Mouse (Mus musculus) left cerebral cortex, postnatal 25 days (tissue): ENCODE results near the gene Gipr. TPM values are rescaled to one million over a fixed set of nuclear protein-coding genes. Genes with fewer than 3 reads are reported as not detected.
A peak's percentile ranks its signal among the peaks of the same experiment; 100 is the strongest.

Experiments used
- DNase-seq, 2 experiments: peaks; one replicate each; pipeline ENCODE4 v3.0.0; 2022; ENCODE audit warnings: low spot score in 2 of 2, mixed read lengths in 1 of 2
- intact Hi-C: fragments of 180-260 bp; cut with DNase I; formaldehyde crosslinking; loops from one replicate; pipeline ENCODE4 v1.15.1; 2025
- total RNA-seq, 2 experiments: library from RNA; stranded (reverse); gene quantifications; 2 replicates each; pipeline ENCODE4 v1.2.3; 2021

Gipr gene
- 1 to 10 TPM; 1.1 to 1.5 TPM for total RNA-seq

GRCm38 (mm10) chr7:19165656-19166423 is at the start of gene Gipr:
TSS of gene Gipr (minus strand) at chr7:19166127.
- DNase-seq: no peak

GRCm38 (mm10) chr7:19214940-19215339 is 49.0 kb upstream of the Gipr start:
- intact Hi-C loops: no loop called here
- no peak for DNase-seq

More at GRCm38 (mm10) chr7:19165656-19166423, at the start of gene Gipr:
- intact Hi-C loops: no loop called here

GRCm38 (mm10) chr7:19214369-19214768 is 48.4 kb upstream of the Gipr start:
- intact Hi-C loops: no loop called here
- DNase-seq: no peak

- intact Hi-C loops: no loop called here
- DNase-seq: no peak
Measured at GRCm38 (mm10) chr7:19213385-19213784, 47.5 kb upstream of the Gipr start.

DNA sequence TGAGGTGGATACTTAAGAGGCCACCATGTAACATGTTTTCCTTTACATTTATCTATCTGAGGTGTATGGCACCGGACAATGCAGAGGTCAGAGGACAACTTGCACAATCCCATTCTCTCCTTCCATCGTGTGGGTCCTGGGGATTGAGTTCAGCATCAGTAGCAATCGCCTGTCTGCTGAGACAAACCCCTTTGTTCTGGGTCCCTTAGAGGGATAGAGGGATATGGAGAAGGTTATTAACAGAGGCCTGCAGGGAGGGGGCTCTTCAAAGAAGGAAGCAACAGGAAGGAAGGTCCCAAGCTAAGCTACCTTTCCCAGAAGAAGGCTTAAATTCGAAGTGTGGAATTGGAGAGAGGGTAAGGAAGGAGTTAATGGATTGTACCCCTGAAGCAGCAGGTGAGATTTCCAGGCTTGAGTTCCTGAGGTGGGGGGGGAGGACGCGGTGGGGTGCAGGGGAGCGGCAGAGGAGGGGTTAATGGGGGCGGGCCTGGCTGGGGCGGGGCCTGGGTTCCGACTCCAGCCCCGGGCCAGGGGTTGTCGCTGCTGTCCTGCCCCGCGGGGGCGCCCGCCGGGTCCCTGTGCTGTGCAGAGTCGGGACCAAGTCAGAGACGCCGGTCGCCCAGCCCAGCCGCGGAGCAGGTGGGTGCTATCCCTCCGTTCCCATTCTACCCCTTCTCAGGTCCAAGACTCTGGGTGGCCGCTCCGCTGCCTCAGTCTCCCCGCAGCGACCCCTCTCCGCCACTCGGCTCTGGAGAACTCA is 46.2 kb upstream of the Gipr start, which contains the start of gene Gpr4:
TSS of gene Gpr4 (plus strand) at position 543 of the 760 bp plus-strand sequence.
- DNase-seq: no peak
- intact Hi-C loops: no loop called here

- DNase-seq: no peak
- intact Hi-C loops: no loop called here
Measured at GRCm38 (mm10) chr7:19211041-19211675, 45.2 kb upstream of the Gipr start.

DNA sequence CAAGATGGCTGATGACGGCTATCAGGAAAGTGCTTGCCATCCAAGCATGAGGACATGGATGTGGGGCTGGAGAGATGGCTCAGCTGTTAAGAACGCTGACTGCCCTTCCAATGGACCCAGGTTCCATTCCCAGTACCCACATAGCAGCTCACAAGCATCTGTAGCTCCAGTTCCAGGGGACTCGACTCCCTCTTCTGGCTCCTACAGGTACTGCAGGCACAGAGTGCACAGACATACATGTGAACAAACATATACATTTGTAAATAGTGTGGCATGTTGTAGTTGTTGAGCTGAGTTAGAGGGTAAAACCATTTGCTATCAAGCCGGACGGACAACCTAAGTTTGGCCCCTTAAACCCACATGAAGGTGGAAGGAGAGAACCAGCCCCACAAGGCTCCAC is 44.1 kb upstream of the Gipr start:
- intact Hi-C loops: no loop called here
- no peak for DNase-seq

DNA sequence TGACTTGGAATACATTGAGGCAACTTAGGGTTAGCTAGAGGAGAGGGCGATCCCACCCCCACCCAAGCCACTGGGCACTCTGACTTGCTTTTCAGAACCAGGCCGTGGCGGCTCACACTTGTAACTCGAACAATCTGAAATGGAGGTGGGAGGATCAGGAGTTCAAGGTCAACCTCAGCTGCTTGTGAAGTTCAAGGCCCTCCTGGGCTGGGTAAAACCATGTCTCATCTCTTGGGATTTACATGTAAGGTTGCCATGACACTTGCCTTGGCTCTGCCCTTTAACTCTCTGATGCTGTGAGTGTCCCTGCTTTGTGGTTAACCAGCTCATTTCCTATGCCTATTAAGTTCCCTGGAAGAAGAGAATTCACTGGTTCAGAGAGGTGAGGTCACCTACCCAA is 43.6 kb upstream of the Gipr start:
- DNase-seq: no peak
- intact Hi-C loops: loop anchor here (2.0 kb wide), 1 partner anchor 31 kb away; no protein-coding TSS in a partner anchor

DNA sequence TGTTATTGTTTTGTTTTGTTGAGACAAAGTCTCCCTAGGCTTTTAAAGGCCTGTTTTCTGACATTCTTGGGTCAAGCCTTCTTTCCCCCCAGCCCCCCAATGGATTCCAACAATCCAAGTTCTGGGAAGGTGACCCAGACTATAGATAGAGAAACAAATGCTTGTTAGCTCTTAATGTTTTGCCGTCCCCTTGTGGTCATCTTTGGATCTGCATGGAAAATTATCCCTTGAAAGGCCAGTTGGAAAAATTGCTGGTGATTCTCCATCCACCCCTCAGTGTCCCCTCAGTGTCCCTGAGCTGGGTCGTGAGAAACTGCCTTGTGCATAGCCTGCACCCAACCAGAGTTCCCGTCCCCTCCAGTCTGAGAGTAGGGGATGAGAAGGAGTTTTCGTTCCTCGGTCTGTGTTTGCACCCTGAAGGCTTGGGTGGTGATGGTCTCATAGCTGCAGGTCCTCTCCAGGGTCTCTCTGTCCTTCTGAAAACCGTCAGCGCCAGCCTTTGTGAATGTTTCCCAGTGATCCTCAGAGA is 43.1 kb upstream of the Gipr start:
- intact Hi-C loops: loop anchor here (2.0 kb wide), 1 partner anchor 30 kb away; no protein-coding TSS in a partner anchor
- DNase-seq: peak; percentile 42 to 63

DNA sequence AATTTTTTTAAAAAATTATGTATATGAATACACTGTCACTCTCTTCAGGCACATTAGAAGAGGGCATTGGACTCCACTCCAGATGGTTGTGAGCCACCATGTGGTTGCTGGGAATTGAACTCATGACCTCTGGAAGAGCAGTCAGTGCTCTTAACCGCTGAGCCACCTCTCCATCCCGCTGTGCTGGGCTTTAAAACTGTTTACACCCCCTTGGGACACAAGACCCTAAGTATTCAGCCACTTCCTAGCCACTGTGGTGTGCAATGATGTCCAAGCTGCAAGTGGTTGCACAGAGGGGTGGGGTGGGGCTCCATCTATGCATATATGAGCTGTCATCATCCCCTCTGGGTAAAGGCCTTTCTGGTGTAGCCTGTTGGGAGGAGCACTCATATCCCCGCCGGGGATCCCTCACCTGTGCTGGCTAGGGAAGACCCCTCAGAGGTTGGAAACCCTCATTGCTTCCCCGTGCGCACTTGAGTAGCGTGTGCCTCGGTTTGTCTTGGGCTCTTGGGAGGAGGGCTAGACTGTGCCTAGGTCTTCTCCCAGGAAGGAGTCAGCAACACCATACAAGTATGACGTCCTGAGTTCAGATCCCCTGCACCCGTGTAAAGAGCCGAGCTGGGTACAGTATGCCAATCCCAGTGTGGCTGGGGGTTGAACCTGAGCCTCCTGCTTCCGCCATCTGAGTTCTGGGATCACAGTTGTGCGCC is 42.4 kb upstream of the Gipr start:
- no peak for DNase-seq
- intact Hi-C loops: loop anchor here (2.0 kb wide), 1 partner anchor 30 kb away; no protein-coding TSS in a partner anchor

- intact Hi-C loops: no loop called here
- no peak for DNase-seq
Measured at GRCm38 (mm10) chr7:19202065-19202850, 36.3 kb upstream of the Gipr start.

- intact Hi-C loops: no loop called here
- DNase-seq: no peak
Measured at GRCm38 (mm10) chr7:19201660-19202059, 35.7 kb upstream of the Gipr start.

- DNase-seq: no peak
- intact Hi-C loops: no loop called here
Measured at GRCm38 (mm10) chr7:19197985-19198384, 32.1 kb upstream of the Gipr start.

DNA sequence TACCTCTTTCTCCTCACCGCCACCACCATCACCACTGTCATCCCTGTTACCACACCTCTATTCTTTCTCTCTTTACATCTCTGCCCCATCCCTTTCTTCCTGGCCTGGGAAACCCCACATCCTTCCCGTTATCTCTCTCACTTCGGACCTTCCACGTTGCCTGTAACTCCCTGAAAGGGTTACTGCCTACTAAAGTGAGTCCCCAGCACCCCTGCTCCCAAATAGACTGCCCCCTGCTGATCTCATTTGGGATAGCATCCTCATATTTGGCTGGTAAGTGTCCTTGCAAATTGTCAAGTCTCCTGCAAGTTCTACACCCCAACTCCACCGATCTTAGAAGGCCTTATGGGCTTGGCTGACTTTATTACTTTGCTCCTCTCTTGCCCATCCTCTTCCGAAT is 30.7 kb upstream of the Gipr start:
- intact Hi-C loops: no loop called here

DNA sequence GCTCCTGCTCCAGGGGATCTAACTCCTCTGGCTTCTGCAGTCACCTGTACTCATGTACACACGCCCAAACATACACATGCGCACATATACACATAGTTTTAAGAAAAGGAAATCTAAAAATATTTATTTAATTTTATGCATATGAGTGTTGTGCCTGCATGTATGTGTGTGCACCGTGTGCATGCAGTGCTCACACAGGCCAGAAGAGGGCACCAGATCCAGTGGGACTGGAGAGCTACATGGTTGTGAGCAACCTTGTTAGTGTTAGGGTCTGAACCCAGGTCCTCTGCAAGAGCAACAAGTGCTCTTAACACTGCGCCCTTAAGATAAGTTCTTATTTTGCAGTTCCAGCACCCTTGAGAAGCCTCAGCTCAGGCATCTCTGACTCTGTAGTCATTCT is 28.7 kb upstream of the Gipr start:
- intact Hi-C loops: no loop called here

More for the DNA sequence above, 30.7 kb upstream of the Gipr start:
- peak in 1 of 2 experiments; percentile 57 for DNase-seq

DNA sequence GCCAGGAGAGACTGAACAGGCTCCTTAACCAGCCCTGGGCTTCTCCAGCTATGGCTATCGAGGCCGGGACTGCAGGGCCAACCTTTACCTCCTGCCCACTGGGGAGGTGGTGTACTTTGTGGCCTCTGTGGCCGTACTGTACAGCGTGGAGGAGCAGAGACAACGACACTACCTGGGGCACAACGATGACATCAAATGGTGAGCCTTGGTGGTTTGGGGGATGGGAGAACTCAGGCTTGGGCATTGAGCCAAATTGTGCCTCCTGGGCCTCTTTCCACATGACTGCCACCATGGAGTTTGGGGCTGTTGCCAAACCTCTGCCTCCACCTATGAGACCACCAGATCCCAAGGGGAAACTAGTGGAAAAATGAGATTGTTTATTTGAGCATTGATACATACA is 18.8 kb upstream of the Gipr start:
- no peak for DNase-seq
- intact Hi-C loops: no loop called here

More for the DNA sequence above, 28.7 kb upstream of the Gipr start:
- no peak for DNase-seq

DNA sequence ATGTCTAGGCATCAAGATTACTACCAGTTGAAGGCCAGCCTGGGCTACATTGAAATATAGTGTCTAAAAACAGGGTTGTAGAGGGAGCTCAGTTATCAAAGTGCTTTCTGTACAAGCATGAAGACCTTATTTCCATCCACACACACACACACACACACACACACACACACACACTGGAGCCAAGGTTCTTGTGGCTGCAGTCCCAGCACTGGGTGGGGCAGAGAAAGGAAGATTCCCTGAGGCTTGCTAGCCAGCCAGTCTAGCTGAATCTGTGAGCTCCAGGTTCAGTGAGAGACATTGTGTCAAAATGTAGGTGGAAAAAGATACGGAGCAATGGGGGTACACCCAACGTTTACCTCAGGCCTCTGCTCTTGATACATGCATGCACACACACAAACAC is 18.3 kb upstream of the Gipr start:
- no peak for DNase-seq
- intact Hi-C loops: no loop called here

DNA sequence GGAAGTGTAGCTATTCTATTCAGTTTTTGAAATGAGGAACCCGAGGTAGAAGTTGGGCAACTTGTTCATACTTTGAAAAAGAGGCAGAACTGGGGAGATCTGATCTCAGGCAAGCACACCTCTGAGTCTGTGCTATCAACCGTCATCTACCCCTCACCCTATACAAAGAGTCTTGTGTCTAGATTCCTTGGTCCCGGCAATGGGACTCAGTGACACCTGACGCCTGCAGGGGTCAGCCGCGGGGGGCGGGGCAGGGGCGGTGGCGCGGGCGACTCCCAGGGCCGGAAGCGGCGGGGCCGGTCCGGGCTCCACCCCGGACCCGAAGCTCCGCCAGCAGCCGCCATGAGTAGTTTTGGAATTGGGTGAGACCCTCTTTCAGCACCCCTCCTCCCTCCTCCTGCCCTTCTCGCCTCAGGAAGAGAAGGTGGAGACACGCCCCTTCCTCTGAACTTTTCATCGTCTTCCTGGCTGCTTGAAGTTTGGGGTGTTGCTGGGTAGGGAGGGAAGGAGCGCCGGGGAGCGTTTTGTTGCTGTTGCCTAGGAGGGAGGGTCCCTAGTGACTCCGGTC is 15.0 kb upstream of the Gipr start:
- no peak for DNase-seq
- intact Hi-C loops: no loop called here
